Mouse (Mus musculus) lung, postnatal 0 days (tissue): Measurements from ENCODE around the gene Ager.

ENCODE experiments used
- CTCF ChIP-seq: IDR thresholded peaks from 2 replicates; pipeline ENCODE4 v1.5.1; 2016; ENCODE audit warnings: antibody characterized with exemption, mild to moderate bottlenecking
- EP300 ChIP-seq: IDR thresholded peaks from 2 replicates; pipeline ENCODE4 v1.6.1; 2016; ENCODE audit warnings: antibody characterized with exemption, mild to moderate bottlenecking, control low read depth

DNA sequence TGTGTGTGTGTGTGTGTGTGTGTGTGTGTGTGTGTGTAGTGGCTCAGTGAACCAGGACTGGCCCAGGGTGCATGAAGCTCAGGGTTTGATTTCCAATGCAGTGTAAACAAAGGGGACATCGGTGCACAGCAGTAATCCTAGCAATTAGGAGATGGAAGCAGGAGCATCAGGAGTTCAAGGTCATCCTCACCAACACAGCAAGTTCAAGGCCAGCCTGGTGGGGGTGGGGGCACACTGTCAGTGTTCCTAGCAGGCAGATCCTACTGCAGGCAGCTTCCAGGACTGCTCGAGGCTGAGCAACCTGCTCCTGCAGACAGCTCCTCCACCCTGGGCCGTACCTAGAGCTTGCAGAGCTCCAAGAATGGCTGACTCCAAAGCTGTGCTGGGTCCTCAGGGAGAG, 35.1 kb upstream of the Ager start:
- no peak for TF ChIP-seq CTCF
- TF ChIP-seq EP300 = no peak
